Mouse (Mus musculus): ENCODE measurements at regions not wholly inside any gene's neighbourhood (a gene's known extent, or its start where the extent isn't known, plus 50 kb on each side); places are given as distances from the start of the nearest gene placed in this dataset.

DNA sequence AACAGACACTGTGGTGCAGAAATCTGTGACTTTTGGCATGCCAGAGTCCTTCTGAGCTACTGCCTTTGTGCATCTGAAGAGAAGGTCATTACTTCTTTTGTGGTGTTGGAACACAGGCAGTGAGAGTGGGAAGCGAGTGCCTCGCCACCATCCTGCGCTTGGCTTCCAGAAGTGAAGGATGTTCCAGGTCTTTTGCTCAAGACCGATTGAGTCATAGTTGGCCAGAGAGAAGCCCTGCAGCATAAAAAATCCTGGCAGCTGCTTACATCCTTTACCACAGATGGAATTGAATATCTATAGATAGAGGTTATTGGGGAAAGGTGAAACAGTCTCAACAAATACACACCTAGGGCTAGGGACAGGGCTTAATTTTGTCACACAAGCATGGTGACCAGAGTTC is 634.7 kb downstream of the Pard3 start:
- TF ChIP-seq POLR2A (IDR thresholded peaks at IDR 0.05; ENCODE audit: borderline replicate concordance, insufficient read depth, low read length) (no peak), CTCF (IDR thresholded peaks at IDR 0.05; ENCODE audit: borderline replicate concordance, insufficient read depth, low read depth, low read length) (no peak)
